Mouse (Mus musculus): ENCODE results near the gene 9930111J21Rik2.
"Not testable (repeated sequence)": the region's sequence is repeated elsewhere in the genome, so short reads cannot be mapped to it uniquely, and the experiment has no call there.

9930111J21Rik2 gene

DNA sequence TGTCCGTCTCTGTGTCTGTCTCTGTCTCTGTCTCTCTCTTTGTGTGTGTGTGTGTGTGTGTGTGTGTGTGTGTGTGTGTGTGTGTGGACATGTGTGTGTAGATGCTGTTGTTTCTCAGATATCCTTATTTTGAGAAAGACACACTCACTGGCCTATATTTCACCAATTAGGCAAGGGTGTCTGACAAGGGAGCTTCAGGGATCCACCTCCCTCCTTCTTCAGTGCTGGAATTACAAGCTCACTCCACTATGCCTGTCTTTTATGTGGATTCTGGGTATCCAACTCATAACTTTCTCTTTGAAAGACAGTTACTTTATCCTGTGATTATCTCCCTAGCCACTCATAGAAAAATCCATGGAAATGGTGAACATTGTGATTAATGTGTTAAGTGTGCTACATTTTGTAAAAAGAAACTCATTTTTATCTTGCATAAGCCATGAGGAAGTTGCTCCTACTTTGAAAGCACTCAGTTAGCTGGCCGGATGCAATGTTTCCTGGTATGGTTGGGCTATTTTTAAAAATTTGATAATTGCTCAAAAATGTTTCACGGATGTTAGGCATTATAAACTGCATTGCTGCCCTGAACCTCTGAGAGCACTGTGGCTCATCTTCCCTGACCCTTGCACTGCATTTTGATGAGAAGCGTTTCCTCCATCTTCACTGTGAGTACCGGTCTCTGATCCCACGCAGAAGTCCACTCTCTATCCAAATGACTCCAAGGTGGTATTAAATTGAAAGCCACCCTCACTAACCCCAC is 25.1 kb upstream of the 9930111J21Rik2 start, which contains the start of gene Ifi47:
Gene Ifi47, plus strand, starts transcription at position 587 of the 757 bp plus-strand sequence.
- DNase-seq (ENCODE audit: low read depth) = peak; percentile 31

DNA sequence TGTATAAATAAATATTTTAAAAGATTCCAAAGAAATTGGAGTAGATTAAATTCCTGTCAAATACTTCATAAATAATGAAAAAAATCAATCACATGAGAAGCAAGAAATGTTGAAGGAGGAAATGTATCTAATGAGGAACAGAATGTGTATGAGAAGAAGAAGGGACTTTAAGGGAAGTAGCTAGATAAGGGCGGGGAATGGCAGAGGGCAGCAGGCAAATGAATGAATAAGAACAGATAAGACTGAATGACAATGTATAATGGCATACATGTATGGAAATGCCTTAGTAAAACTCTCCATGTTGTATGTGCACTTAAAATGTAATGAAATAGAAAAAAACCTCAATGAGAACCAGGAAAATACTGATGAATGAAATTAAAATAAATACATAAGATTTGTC is 17.3 kb upstream of the 9930111J21Rik2 start:
- no peak for DNase-seq (ENCODE audit: low read depth)

DNA sequence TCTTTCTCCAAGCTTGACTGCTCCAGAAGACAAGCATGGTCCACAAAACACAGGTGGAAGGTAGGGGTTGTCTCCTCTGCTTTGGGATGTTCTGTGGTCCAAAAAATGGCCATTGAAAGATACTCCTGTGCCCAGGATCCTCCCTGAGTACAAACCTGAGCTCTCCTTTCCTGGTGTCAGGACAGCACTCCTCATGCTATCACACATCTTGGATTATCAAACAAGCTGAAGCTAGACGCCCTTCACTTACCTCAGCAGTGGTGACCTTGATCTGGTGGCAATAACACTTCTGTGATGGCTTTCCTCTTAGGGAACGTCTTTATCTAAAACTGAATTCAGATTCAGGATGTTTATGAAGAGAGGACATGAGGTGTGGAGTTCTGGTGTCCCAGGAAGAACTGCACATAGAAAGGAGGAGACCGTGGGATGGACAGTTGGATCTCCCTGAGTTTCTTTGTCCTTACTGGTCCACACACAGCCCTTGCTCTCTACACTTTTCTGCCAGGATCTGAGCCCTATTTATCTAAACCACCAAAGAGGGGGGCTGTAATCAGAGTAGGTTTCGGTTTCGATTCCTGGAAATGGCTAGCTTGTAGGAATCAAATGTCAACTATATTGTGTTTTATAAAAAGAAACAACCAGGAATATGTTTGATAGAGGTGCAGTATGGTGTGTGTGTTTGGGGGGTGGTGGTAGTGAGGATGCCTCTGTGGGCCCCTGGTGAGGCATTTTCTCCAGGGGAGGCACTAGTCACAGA is 12.8 kb upstream of the 9930111J21Rik2 start, which contains the start of gene Tgtp2:
Gene Tgtp2, minus strand, starts transcription at position 494 of the 757 bp plus-strand sequence.
- peak; percentile 76 for DNase-seq (ENCODE audit: low read depth)

DNA sequence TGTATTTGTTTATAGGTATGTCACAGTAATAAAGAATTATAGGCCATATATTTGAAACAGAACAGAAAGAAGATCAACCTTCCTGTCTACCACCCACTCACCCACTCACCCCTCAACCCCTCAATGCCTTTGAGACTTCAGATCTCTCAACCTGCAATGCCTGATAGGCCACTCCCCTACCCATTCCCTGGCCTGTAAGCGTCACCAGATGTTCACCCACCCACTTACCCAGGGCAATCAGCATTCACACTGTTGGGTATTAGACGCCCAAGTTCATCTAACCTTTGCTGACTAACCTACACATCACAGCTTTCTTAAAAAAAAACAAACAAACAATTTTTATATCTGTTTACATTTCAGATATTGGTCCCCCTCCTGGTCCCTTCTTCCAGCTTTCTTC is 10.8 kb upstream of the 9930111J21Rik2 start:
- peak; percentile 42 for DNase-seq (ENCODE audit: low read depth)

DNA sequence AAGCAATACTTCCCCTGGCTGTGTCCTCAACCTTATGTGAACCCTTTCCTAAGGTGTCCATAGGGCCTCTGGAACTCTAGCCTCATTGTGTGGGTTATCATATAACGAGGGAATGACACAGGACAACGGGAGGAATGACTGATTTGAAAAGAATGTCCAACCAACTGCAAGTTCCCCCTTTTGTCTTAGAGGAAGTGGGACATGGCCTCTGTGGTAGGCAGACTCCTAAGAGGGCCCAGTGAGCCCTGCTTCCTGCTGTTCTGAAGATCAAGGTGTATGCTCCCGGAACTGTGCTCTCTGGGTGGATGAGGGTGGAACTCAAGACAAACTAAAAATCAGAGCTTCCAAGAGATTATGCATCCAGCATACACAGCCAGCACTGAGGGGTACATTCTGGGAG is 9.0 kb upstream of the 9930111J21Rik2 start:
- DNase-seq (ENCODE audit: low read depth) = not testable (repeated sequence)

DNA sequence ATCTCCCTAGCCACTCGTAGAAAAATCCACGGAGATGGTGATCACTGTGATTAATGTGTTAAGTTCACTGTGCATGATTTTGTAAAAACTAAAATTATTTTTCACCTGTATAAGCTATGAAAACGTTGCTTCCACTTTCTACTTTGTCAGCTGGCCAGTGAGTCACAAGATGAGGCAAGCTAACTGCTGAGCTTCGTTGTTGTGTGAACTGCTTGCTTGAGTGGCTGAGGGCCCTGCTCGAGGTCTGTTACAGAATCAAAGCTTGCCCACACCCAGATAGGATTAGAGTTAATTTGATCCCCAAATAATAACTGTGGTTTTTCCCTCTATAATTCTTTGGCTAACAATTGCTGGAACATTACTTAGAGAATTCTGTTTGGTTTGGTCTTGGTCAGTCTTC is 852 bp upstream of the 9930111J21Rik2 start:
- not testable (repeated sequence) for DNase-seq (ENCODE audit: low read depth)

DNA sequence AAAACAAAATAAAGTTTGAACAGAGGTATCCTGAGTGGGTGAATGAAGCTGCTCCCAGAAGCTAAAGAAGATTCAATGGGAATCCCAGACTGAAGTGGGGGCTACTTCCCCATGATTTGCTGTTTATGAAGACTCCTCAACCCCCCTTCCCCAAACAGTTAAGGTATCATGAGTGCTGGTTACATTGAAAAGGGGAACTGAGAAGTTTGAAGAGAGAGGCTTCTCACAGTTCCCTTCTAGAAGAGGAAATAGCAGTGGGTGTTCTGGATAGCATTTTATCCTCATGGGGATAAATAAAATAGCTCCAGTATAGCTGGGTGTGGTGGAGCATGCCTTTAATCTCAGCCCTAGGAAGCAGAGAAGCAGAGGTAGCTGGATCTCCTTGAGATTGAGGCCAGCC is 978 bp downstream of the 9930111J21Rik2 start:
- not testable (repeated sequence) for DNase-seq (ENCODE audit: low read depth)

DNA sequence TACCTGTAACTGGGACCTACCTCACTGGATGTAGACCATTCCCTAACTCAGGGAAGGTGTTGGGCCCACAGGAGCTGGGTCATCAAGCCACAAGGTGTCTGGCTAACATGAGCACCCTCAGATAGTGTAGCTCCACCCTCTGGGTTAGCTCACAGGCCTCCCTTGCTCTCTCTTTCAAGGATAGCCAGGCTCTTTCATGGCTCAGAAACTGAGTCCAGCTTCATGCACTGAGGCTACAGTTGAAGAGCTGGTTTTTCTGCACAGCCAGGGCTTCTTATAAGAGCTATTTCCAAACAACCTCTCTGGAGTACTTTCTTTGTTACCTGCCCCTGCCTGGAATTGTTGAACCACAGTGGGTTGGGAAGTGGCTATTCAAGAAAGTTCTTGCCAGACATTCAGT is 39.0 kb downstream of the 9930111J21Rik2 start:
- DNase-seq (ENCODE audit: low read depth) = not testable (repeated sequence)

DNA sequence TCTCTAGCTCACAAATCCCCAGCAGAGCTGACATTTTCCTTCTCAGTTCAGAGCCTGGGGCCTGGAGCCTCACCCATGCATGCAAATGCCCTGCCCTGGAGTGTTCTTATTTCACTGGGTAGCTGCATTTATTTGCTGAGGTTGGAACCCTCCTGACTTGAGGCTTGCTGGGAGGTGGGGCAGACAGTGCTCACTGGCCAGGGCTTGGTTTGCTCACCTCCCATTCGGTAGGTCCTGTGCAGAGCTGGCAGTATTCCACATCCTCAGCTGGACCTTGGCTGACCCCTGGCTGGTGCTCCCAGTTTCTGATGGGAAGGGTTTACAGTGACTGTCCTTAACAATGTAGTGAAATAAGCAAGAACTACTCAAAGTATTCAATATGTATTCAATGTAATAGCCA is 44.3 kb downstream of the 9930111J21Rik2 start:
- DNase-seq (ENCODE audit: low read depth) = not testable (repeated sequence)

DNA sequence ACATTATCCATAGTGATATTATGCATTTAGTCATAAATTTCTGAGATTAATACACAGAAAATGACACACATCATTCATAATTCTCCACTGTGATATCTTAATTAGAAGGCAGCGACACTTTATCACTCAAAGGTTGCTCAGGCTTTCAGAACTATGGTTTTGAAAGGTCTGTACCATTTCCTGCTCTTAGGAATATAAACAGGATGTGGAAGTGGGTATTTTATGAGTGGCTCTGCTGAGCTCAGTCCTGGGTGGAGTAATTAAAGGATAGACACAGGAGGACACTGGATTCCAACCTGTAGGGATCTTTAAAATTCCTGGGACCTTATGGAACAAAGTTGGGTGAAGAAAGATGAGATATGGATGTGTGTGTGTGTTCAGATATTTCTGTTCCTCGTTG is 44.7 kb downstream of the 9930111J21Rik2 start:
- DNase-seq (ENCODE audit: low read depth) = peak; percentile 41

DNA sequence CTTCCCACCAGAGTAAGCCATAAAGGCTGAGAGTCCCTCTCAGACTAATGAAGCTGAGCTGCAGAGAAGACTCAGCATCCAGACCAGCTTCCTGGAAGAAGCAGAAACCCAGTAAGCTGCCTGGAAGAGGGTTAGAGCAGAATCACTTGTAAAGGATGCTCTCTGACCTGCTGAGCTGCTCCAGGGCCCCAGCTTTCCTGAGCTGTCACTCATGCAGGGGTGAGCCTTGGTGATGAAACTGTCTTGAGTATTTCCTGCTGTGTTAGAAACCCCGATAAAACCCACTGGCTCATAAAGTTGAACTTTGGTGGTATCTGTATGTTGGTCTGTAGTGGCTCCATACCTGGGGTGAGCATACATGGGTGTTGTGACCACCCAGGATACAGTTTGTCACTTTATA is 50.6 kb downstream of the 9930111J21Rik2 start:
- DNase-seq (ENCODE audit: low read depth) = not testable (repeated sequence)

DNA sequence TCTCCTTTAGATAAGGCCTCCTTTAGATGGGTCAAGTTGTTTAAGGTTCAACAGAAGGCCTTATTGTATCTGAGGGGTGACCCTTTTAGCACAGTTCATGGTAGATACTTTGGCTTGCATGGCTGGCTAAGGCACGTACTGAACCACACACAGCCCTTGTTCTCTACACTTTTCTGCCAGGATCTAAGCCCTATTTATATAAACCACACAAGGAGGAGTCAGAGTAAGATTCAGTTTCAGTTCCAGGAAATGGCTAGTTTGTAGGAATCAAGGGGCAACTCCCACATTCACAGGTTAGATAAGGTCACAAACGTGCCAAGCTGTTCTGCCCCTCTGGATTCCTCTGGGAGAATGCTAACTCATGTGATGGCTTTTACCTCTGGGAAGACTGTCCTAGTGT is 57.0 kb downstream of the 9930111J21Rik2 start, which contains the start of gene Tgtp1:
Gene Tgtp1, minus strand, starts transcription at position 155 of the 400 bp plus-strand sequence.
- peak; percentile 76 for DNase-seq (ENCODE audit: low read depth)

DNA sequence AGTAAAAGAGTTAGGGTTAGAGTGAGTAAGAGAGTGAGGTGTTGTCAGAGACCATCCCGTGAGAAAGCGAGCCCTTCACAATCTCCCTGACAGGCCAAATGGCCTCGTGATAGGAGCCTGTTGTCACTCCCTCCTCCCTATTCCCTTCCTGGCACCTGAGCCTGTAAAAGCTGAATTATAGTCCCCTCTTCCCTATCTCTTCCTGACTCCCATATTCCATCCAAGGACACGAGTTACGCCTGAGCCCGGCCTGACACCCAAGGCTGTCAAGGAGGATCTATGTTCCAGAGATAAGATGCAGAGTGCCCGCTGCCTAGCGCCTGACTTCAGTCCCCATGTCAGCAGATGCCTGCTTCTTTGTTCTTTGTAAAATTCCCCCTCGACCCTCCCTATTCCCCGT is 57.7 kb downstream of the 9930111J21Rik2 start:
- DNase-seq (ENCODE audit: low read depth) = peak; percentile 35

DNA sequence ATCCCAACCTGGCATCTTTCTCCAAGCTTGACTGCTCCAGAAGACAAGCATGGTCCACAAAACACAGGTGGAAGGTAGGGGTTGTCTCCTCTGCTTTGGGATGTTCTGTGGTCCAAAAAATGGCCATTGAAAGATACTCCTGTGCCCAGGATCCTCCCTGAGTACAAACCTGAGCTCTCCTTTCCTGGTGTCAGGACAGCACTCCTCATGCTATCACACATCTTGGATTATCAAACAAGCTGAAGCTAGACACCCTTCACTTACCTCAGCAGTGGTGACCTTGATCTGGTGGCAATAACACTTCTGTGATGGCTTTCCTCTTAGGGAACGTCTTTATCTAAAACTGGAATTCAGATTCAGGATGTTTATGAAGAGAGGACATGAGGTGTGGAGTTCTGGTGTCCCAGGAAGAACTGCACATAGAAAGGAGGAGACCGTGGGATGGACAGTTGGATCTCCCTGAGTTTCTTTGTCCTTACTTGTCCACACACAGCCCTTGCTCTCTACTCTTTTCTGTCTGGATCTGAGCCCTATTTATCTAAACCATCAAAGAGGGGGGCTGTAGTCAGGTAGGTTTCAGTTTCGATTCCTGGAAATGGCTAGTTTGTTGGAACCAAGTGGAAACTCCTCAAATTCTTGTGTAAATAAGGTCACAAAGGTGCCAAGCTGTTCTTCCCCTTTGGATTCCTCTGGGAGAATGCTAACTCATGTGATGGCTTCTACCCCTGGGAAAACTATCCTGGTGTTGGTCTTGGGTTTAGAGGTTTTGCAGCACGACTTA is 59.1 kb downstream of the 9930111J21Rik2 start, which contains the start of gene Gm12185:
Gene Gm12185, minus strand, starts transcription at position 487 of the 781 bp plus-strand sequence.
- peak; percentile 71 for DNase-seq (ENCODE audit: low read depth)

DNA sequence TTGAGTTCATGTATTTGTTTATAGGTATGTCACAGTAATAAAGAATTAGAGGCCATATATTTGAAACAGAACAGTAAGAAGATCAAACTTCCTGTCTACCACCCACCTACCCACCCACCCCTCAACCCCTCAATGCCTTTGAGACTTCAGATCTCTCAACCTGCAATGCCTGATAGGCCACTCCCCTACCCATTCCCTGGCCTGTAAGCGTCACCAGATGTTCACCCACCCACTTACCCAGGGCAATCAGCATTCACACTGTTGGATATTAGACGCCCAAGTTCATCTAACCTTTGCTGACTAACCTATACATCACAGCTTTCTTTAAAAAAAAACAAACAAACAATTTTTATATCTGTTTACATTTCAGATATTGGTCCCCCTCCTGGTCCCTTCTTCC is 61.1 kb downstream of the 9930111J21Rik2 start:
- DNase-seq (ENCODE audit: low read depth) = not testable (repeated sequence)

DNA sequence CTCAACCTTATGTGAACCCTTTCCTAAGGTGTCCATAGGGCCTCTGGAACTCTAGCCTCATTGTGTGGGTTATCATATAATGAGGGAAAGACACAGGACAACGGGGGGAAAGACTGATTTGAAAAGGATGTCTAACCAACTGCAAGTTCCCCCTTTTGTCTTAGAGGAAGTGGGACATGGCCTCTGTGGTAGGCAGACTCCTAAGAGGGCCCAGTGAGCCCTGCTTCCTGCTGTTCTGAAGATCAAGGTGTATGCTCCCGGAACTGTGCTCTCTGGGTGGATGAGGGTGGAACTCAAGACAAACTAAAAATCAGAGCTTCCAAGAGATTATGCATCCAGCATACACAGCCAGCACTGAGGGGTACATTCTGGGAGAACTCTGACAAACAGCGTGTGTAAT is 62.8 kb downstream of the 9930111J21Rik2 start:
- not testable (repeated sequence) for DNase-seq (ENCODE audit: low read depth)

DNA sequence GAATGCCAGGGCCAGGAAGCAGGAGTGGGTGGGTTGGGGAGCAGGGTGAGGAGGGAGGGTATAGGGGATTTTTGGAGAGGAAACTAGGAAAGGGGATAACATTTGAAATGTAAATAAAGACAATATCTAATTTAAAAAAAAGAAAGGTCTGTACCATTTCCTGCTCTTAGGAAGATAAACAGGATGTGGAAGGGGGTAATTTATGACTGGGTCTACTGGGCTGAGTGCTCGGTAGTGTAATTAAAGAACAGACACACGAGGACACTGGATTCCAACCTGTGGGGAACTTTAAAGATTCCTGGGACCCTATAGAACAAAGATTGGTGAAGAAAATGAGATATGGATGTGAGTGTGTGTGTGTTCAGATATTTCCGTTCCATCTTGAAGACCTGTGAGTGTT is 68.2 kb downstream of the 9930111J21Rik2 start:
- DNase-seq (ENCODE audit: low read depth) = not testable (repeated sequence)

DNA sequence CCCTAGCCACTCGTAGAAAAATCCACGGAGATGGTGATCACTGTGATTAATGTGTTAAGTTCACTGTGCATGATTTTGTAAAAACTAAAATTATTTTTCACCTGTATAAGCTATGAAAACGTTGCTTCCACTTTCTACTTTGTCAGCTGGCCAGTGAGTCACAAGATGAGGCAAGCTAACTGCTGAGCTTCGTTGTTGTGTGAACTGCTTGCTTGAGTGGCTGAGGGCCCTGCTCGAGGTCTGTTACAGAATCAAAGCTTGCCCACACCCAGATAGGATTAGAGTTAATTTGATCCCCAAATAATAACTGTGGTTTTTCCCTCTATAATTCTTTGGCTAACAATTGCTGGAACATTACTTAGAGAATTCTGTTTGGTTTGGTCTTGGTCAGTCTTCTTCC is 71.0 kb downstream of the 9930111J21Rik2 start:
- DNase-seq (ENCODE audit: low read depth) = not testable (repeated sequence)

DNA sequence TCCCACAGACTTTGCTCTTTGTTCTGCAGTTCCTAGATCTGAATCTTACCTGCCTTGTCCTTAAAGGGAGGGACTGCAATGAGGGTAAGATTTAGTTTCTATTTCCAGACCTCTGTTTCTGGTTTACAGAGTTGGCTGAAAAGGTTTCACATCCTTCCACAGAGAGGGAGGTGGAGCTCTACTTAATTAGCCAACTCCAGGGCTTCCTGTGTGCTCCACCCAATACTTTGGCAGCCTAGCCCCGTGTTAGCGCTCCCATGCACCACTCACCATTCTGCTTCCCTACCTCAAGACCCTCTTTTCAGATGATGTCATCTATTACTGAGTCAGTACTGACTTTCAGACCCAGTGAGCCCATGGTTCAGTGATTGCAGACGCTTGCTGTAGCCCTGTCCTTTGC is 71.8 kb downstream of the 9930111J21Rik2 start, which contains the start of gene 9930111J21Rik1:
Gene 9930111J21Rik1, minus strand, starts transcription at position 148 of the 400 bp plus-strand sequence.
- DNase-seq (ENCODE audit: low read depth) = not testable (repeated sequence)

DNA sequence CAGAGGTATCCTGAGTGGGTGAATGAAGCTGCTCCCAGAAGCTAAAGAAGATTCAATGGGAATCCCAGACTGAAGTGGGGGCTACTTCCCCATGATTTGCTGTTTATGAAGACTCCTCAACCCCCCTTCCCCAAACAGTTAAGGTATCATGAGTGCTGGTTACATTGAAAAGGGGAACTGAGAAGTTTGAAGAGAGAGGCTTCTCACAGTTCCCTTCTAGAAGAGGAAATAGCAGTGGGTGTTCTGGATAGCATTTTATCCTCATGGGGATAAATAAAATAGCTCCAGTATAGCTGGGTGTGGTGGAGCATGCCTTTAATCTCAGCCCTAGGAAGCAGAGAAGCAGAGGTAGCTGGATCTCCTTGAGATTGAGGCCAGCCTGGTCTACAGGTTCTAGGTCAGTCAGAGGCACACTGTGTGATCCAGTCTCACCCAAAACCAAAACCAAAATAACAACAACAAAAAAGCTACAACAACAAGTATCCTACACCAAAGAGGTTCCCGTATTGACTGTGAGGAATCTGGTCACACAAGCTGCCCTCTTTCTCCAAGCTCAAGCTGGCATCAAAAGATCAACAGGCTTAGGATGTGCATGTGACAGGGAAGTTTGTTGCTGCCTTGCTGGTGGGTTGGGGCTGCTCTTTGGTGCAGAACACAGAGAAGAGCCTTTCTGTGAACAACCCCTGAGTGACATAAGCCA is 72.7 kb downstream of the 9930111J21Rik2 start, which contains the start of gene Olfr56:
Gene Olfr56, plus strand, starts transcription at position 650 of the 700 bp plus-strand sequence.
- not testable (repeated sequence) for DNase-seq (ENCODE audit: low read depth)

DNA sequence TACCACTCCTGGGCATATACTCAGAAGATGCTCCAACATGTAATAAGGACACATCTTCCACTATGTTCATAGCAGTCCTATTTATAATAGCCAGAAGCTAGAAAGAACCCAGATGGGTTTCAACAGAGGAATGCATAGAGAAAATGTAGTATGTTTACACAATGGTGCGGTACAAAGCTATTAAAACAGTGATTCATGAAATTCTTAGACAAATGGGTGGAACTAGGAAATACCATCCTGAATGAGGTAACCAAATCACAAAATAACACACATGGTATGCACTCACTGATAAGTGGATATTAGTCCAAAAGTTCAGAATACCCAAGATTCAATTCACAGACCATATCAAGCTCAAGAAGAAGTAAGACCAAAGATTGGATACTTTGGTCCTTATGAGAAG is 76.4 kb downstream of the 9930111J21Rik2 start:
- not testable (repeated sequence) for DNase-seq (ENCODE audit: low read depth)

Measured in naive thymus-derived CD4-positive, alpha-beta T cell, adult 2 months (primary cell).